Mouse (Mus musculus) heart, postnatal 36 days (tissue): ENCODE data around the gene Mroh3. TPM values are rescaled to one million over a fixed set of nuclear protein-coding genes. Genes with fewer than 3 reads are reported as not detected.
A peak's percentile ranks its signal among the peaks of the same experiment; 100 is the strongest.

ENCODE experiments used
- DNase-seq, 2 experiments: peaks; one replicate each; pipeline ENCODE4 v3.0.0; 2021 to 2022
- intact Hi-C: fragments of 180-260 bp; cut with DNase I; formaldehyde crosslinking; loops from one replicate; pipeline ENCODE4 v1.15.1; 2025
- total RNA-seq, 2 experiments: library from RNA; stranded (reverse); gene quantifications; 2 replicates each; pipeline ENCODE4 v1.2.3; 2021

Gene Mroh3
- total RNA-seq = not detected

GRCm38 (mm10) chr1:136212803-136213202, at the start of gene Mroh3:
Gene Mroh3, minus strand, starts transcription at chr1:136212828.
- intact Hi-C loops = loop anchor here (2.0 kb wide), 1 partner anchor 42 kb away; no protein-coding TSS in a partner anchor
- peak in 1 of 2 experiments; percentile 18 for DNase-seq

- intact Hi-C loops = no loop called here
- DNase-seq = no peak
These were observed 48.1 kb upstream of the Mroh3 start, which contains the start of gene Gpr25 for GRCm38 (mm10) chr1:136260635-136261238. Gene Gpr25, minus strand, starts transcription at chr1:136260873.

- intact Hi-C loops = no loop called here
- DNase-seq = peak; percentile 46 to 56
These were observed 47.4 kb upstream of the Mroh3 start for GRCm38 (mm10) chr1:136259893-136260634.

GRCm38 (mm10) chr1:136259543-136259892, 46.9 kb upstream of the Mroh3 start:
- intact Hi-C loops = no loop called here
- no peak for DNase-seq

- intact Hi-C loops = no loop called here
- DNase-seq = no peak
These were observed 45.9 kb upstream of the Mroh3 start for GRCm38 (mm10) chr1:136258495-136258894.

GRCm38 (mm10) chr1:136255657-136256056, 43.0 kb upstream of the Mroh3 start:
- DNase-seq = no peak
- intact Hi-C loops = no loop called here

- DNase-seq = no peak
- intact Hi-C loops = no loop called here
These were observed 42.5 kb upstream of the Mroh3 start for GRCm38 (mm10) chr1:136255174-136255573.

GRCm38 (mm10) chr1:136254503-136255065, 42.0 kb upstream of the Mroh3 start:
- DNase-seq = no peak

GRCm38 (mm10) chr1:136253472-136253871, 40.8 kb upstream of the Mroh3 start:
- intact Hi-C loops = no loop called here
- no peak for DNase-seq

More at GRCm38 (mm10) chr1:136254503-136255065, 42.0 kb upstream of the Mroh3 start:
- intact Hi-C loops = no loop called here

- intact Hi-C loops = no loop called here
- DNase-seq = no peak
These were observed 37.0 kb upstream of the Mroh3 start for GRCm38 (mm10) chr1:136249662-136250061.

GRCm38 (mm10) chr1:136247393-136247792, 34.8 kb upstream of the Mroh3 start:
- intact Hi-C loops = no loop called here
- DNase-seq = no peak

GRCm38 (mm10) chr1:136244469-136244868, 31.8 kb upstream of the Mroh3 start:
- DNase-seq = no peak
- intact Hi-C loops = no loop called here

GRCm38 (mm10) chr1:136241801-136242200, 29.2 kb upstream of the Mroh3 start:
- intact Hi-C loops = no loop called here
- no peak for DNase-seq

GRCm38 (mm10) chr1:136238495-136238894, 25.9 kb upstream of the Mroh3 start:
- no peak for DNase-seq
- intact Hi-C loops = no loop called here

- DNase-seq = no peak
- intact Hi-C loops = no loop called here
These were observed 22.0 kb upstream of the Mroh3 start for GRCm38 (mm10) chr1:136234595-136235092.

- DNase-seq = peak in 1 of 2 experiments; percentile 12
- intact Hi-C loops = no loop called here
These were observed 21.4 kb upstream of the Mroh3 start, which contains the start of gene Inava for GRCm38 (mm10) chr1:136233892-136234594. Gene Inava, minus strand, starts transcription at chr1:136234264.

GRCm38 (mm10) chr1:136232986-136233790, 20.6 kb upstream of the Mroh3 start:
- intact Hi-C loops = no loop called here
- DNase-seq = no peak

GRCm38 (mm10) chr1:136232285-136232926, 19.8 kb upstream of the Mroh3 start:
- DNase-seq = no peak
- intact Hi-C loops = no loop called here

GRCm38 (mm10) chr1:136231596-136231995, 19.0 kb upstream of the Mroh3 start:
- DNase-seq = no peak
- intact Hi-C loops = no loop called here

GRCm38 (mm10) chr1:136230201-136230600, 17.6 kb upstream of the Mroh3 start:
- no peak for DNase-seq
- intact Hi-C loops = no loop called here
